Mouse (Mus musculus): ENCODE measurements around the gene Pkig.
"Not testable (repeated sequence)": the region's sequence is repeated elsewhere in the genome, so short reads cannot be mapped to it uniquely, and the experiment has no call there.

Gene Pkig

DNA sequence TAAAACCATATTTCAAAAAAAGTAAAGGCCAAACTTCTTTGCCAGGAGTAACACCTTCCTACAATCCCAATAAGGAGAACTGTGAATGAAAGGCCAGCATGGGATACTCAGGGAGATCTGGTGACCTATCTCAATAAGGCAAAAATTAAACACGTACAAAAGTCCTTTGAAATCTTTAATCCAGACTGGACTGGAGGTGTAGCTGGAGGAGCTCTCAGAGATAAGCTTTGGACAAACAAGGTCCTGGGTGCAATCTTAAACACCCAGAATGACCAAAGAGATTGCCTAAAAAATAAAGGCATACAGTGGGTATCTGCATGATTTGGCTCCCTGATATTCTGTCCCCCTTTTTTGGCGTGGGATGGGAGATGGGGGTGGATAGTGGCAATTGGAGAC, 14.6 kb upstream of the Pkig start:
- no peak for DNase-seq (ENCODE audit: low read depth, low spot score)

DNA sequence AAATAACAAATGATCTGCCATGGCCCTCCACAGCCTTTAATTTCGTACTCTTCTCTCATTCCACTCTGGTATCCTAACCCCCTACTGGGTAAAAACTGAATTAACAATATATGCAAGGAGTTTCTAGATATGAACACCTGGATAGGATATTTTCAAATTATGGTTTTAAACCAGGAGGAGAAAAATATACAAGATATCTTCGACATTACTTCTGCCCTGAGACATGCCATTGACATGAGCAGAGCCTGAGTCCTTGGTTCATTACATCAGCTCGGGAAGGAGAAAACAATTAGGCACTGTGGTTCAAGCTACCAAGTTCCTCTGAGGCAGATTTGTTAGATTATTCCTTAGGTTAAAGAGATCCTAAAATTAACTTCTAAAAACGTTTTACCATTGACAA, 14.1 kb upstream of the Pkig start:
- DNase-seq (ENCODE audit: low read depth, low spot score) = no peak

DNA sequence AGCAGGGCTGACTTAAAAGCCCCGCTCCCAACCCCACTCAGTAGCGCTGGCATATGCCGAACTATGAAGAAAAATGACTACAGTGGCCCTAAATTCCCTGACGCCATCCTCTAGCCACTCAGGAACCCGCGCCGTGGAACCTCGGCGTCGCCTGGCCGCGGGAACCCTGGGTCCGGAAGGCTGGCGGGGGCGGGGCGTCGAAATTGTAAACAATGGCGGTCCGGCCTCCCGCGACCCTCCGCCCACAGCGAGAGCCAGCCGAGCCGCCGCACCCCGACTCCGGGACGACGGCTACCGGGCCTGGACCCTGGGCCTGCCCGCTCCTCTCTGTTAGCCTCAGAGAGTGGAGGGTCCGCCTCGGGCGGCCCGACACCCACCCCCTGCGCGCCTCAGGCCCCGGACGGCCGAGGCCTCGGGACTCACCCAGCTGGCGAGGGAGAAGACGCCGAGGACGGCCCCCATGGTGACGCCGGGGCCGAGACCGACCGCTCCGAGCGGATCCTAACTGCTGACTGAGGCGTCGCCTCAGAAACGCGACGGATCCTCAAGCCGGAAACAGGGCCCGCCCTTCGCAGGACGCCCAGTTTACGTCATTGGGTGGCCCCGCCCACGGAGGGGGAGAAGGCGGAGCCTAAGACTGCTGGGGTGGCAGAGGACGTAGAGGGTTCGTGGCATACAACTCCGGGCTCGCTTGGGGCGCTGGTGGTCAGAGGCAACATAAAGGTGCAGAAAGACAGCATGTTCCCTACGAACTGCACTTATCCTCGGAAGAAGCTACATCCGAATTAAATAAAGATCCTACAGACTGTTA, 13.4 kb upstream of the Pkig start, which contains the start of gene Serinc3:
Gene Serinc3 (minus strand): TSS at position 557 of the 811 bp plus-strand sequence.
- peak; percentile 98 for DNase-seq (ENCODE audit: low read depth, low spot score)

DNA sequence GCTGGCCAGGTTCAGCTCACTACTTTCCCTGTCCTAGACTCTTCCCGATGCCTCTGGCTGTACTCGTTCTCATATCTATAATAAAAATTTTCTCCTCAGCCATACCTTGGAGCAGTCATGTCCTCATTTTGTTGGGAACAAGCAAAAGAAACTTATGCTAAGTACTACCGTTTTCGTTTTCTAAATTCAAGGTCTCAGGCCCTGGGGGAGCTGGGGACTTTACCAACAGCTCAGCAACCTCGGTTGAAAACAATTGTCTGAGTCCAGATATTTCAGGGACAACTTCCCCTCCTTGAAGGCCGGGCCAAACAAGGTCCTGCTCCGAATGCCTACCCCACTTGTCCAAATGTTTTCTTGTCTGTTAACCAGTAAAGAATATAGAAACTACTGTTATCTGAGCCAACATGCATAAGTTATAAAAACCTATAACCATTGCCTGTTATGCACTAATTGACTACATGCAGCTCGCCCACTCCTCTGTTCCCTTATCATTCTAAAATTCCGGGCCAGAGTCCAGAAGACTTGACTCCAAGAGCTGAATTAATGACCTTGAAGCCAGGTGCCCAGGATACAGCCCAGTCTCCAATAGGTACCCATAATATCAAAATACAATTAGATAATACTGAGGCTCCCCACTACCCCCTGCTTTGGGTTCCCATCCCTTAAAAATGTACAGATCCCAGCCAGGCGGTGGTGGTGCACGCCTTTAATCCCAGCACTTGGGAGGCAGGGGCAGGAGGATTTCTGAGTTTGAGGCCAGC, 12.3 kb upstream of the Pkig start:
- no peak for DNase-seq (ENCODE audit: low read depth, low spot score)

DNA sequence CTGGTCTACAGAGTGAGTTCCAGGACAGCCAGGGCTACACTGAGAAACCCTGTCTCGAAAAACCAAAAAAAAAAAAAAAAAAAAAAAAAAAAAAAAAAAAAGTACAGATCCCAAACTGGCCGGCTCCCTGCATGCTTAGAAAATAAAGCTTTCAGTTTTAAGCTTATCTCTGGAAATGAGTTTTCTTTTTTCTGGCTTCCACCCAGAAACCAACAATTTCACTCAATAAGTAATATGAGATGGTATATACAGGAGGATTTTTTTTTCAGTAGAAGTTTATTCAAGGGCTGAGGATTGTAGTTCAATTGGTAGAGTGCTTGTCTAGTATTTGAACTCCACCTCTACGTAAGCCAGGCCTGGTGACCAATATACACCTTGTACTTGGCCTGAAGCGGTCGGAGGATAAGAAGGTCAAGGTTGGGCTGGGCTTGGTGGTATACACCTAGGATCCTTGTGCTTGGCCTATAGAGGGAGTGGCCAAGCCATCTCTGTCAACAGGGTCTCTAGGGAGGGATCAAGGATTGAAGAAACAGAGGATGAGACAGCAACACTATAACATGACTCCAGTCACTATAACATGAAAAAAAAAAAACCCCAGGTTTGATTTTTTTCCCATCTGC, 11.6 kb upstream of the Pkig start:
- DNase-seq (ENCODE audit: low read depth, low spot score) = no peak

DNA sequence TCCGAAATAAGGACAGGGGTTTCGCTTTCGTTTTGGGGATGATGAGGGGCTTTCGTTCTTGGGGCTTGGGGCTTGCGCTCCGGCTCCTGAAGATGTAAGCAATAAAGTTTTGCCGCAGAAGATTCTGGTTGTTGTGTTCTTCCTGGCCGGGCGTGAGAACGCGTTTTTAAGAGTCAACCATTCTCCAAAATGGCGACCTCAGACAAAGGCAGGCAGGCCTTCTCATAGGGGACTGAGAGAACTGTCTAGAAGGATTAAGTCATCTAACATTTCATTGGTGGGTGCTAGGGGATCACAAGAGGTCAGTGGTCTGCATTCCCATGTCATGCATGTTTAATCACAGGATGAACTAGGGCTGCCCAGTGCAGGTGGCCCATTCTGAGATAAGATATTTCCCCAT, 2.5 kb upstream of the Pkig start:
- not testable (repeated sequence) for DNase-seq (ENCODE audit: low read depth, low spot score)

DNA sequence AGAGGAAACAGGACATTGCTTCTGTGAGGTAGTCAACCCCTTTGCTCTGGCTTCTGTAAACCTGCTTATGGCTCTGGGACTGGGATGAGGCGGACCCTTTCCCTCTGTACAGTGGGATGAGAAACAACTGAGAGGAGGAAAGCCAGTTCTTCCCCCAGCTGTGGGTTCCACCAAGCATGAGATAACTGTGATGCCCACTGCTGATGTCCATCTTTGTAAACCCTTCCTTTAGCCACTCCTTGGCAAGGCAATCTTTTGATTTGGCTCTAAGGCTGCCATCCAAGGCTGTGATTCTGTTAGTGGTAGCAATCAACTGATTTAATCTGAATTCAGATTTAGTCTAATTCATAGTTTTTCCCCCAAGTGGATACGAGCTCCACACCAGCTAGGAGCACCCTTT, 700 bp upstream of the Pkig start:
- DNase-seq (ENCODE audit: low read depth, low spot score) = no peak

DNA sequence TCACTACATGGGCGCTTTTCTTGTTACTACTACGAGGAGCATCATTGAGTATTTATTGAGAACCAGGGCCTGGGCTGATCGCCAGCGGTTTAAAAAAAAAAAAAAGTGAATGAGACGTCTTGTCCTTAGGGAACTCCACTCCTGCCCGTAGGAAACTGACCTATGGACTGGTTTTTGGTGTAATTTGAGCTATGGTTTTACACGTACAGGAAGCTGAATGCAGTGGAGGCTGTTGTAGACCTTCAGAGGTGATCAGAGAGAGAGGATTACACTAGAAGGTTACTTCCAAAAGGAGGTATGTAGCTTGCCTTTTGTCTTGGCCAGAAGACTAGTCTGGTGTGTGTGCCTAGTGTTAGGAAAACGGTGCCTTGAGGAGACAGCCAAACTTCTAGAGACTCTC, 755 bp downstream of the Pkig start:
- no peak for DNase-seq (ENCODE audit: low read depth, low spot score)

DNA sequence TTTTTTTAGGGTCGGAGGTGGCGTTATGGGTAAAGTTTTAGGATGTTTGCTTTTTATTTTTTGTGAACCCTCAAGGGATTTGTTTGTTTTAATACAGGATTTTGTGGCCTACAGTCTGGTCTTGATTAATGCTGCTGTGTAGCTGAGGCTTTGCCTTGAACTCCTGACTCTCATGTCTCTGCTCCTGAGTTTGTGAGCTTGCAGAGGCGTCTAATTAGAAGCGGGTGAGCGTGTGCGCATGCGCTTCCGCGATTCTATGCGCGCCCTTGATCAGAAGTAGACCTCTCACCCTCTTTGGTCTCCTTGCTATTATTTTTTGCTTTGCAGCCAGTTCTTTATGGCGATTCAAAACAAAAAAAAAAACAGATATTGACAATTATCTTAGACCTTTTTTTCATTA, 1.2 kb downstream of the Pkig start:
- DNase-seq (ENCODE audit: low read depth, low spot score) = no peak

DNA sequence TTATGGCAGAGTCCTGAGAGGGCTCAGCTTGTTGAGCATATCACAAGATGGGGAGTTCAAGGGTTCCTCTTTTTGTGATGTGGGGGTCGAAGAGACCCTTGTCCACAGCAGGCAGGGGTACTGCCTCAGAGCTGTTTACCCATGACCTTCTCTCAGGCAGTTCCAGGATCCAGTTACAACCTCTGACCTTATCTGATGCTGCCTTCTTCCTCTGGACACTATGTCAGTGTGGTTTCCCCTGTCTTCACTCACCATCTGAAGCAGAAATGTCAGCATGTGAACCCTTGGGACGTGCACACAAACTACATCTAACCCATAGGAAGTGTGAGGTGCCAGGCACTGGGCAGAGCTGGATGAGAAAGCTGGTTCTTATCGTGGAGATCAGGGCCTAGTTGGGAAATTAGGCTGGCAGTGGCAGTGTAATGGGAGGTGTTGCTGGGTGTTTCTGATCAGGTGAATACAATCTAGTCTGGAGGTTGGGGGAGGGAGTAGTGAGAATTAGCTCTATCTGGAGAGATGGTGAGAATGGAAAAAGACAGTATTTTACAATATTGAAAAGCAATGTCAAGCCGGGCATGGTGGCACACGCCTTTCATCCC, 2.0 kb downstream of the Pkig start:
- DNase-seq (ENCODE audit: low read depth, low spot score) = no peak

DNA sequence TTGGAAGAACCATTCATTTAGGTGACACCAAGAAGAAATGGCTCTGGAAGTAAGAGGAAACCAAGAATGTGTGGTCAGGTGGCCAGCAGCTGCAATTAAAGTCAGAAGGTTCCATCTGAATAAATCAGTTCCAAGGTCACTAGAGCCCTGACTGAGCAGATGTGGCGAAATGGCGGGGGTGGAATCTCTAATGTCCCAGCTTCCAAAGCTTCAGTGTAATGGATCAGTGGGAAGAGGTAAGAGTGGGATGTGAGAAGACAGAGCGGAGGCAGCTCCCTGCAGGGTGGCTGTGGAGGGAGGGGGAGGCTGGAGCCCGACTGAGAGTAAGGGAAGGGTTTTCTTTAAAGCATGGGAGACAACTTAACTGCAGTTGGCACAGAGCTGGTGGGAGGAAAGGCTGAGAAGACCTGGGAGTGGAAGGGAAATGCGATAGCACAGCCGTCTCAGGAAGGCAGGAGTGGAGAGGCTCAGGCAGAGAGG, 3.2 kb downstream of the Pkig start:
- peak; percentile 61 for DNase-seq (ENCODE audit: low read depth, low spot score)

DNA sequence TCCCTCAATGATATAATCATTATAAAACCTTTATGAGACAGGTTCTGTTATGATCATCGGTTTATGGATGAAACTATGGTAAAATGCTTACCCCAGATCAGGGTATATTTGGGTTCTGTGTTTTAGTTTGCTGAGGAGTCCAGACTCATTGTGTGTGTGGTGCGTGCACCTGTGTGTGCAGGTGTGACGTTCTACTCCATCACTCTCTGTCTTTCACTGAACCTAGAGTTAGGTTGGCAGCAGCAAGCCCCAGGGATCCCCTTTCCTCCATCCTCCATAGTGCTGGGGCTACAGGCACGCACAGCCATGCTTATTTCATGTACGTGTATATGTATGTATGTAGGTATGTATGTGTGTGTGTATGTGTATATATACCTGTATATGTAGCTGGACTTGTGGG, 3.9 kb downstream of the Pkig start:
- no peak for DNase-seq (ENCODE audit: low read depth, low spot score)

DNA sequence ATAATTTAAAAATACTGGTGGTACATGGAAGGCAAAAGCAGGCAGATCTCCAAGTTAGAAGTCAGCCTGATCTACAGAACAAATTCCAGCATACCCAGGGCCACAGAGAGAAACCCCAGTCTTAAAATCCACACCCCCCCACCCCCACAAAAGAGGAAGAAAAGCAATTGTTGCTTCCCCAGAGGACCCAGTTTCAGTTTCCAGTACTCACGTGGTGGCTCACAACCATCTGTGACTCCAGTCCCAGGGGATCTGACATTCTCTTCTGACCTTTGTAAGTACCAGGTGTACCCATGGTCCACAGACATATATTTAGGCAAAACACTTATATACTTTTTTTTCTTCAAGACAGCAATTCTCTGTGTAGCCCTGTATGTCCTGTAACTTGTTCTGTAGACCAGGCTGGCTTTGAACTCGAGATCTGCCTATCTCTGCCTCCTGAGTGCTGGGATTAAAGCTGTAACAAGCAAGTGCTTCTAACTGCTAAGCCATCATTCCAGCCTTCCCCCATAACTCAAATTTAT, 4.6 kb downstream of the Pkig start:
- DNase-seq (ENCODE audit: low read depth, low spot score) = peak; percentile 64

DNA sequence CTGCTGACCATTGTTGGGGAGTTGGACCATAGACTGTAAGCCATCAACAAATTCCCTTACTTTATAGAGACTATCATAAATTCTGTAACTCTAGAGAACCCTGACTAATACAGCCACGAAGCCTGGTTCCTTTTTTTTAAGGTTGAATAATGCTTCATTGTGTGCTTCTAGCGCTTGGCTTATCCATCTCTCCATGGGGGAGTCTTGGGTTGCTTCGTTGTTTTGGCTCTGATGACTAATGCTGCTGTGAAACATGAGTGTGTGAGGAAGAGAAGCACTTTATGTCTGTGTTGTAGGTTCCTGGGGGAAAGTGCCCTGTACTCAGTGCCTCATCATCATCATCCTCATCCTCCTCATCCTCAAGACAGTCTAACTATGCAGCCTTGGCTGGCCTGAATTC, 5.7 kb downstream of the Pkig start:
- no peak for DNase-seq (ENCODE audit: low read depth, low spot score)

DNA sequence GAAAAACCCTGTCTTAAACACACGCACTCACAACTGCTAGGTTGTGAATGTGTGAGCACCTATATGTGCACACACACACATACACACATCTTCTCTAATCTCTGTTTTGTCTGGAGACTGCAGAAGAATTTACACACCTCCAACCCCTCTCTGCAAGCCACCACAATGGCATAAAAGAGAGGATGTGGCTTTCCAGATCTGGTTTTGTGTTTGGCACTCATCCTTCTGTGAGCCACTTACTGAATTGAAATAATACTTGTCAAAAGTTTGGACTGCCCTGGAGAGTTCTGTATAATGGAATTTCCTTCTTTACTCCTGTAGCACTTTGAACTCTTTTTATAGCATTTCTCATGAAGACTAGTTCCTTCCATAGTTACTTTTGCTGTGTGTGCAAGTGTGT, 8.9 kb downstream of the Pkig start:
- no peak for DNase-seq (ENCODE audit: low read depth, low spot score)

DNA sequence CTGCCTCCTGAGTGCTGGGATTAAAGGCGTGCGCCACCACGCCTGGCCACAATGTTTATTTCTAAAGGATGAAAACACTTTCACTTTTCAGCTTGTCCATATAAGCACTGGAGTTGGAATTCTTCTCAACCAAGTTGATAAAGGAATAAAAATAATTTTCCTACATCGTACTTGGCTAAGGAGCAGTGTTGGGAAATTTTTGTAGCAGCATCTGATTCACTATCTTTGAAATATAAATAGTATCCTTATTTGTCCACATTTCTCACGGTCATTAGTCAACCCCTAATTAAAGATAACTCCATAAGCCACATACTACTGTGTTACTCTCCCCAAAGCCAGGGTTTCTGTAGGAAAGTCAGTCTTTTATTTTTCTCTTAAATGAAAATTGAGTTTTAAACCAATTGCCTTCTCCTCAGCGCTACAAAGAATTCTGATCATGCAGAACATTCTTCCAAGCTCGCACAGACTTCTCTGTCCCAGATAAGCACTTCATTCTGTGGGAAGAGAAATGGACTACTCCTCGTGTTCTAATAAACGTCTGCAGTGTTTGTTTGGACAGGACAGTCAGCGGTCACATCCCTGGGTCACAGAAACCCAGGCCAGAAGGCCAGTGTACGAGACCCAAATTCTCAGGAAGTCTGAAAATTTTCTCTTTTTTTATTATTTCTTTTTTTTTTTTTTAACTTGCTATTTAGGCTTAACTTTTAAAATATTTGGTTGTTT, 12.8 kb downstream of the Pkig start:
- DNase-seq (ENCODE audit: low read depth, low spot score) = no peak

DNA sequence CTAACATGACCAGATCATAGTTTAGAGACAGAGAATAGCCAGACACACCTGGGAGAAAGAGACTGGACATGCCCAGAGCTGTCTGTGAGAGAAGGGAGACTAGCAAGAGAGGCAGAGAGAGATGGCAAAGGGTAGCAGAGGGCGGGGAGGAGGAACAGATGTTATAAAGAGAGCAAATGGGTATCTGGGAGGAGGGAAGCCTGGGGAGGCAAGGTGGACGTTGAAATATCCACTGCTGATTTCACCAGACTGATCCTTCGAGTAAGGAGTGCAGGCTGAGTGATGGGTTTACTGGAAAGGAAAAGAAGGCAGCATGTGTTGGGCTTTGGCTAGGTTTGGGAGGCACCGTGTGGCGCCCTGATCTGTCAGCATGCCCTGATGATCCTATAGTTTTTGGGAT, 16.2 kb downstream of the Pkig start:
- no peak for DNase-seq (ENCODE audit: low read depth, low spot score)

DNA sequence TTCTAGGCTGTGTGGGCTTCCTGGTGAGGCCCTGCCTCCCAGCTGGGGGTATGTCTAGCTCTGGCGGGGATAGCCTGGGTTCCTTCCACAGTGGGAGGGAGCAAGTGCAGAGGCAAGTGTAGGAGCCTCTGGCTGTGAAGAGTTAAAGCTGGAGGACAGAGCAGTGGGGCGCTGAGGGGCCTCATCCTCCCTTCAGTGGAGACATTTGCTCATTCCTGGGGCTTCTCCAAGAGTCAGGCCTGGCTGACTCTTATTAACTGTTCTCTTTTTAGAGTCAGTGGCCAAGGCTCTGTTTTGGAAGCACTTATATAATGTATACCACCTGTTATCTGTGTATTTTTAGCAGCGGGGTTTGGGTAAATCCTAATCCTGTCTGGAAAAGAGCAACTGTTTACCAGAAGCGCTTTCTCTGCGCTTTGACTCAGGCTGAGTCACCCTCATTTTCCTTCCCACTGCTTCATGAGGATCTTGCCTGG, 17.0 kb downstream of the Pkig start:
- peak; percentile 62 for DNase-seq (ENCODE audit: low read depth, low spot score)

DNA sequence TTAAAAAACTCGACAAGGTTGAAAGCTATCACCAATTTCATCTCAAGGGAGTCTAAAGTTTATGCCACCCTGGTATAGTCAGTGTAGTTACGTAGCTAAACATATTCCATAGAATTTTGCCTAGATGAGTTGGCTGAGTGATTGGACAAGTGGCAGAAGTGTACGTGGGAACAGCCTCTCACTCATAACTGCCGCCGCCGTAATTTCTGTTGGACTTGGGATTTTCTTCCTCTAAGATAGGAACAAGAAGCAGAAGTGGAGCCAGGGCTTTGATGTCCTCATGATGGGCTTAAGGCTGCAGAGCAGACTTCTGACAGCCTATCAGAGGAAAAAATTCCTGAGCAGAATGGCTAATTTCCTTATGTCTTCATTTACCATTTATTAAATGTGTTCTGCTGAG, 17.5 kb downstream of the Pkig start:
- DNase-seq (ENCODE audit: low read depth, low spot score) = no peak

DNA sequence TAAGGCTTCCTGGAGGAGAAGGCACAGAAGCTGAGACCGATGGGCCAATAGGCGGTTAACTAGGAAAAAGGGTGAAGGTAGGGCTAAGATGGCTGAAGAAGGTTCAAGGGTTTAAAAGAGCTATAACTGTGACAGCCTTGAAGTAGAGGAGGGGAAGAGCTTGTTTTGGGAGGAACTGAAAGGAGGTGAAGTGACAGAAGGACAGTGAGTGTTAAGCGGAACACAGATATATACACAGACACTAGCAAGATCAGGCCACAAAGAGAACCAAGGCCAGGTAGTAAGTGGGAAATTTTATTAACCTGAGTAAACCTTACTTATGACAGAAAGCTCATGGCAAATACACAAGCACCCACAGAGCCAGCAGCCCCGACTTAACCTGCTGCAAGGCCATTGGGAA, 18.1 kb downstream of the Pkig start:
- no peak for DNase-seq (ENCODE audit: low read depth, low spot score)

DNA sequence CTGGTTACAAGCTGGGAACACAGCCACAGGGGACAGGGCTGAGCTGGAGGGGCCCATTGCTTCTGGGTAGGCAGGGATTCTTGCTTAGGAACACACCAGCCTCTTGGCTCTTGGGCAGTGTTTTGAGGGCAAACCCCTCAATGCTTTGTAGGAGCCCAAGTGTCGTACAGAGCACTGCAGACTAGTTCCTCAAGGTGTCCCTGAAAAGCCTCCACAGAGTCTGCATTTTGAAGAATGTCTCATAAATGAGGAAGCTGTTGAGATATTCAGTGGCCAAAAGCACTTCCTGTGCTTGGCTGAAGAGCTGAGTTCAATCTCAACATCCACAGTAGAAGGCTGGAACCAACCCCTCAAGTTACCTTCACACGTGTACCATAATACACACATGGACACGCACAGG, 18.6 kb downstream of the Pkig start:
- no peak for DNase-seq (ENCODE audit: low read depth, low spot score)
